Mouse (Mus musculus) layer of hippocampus, postnatal 14 days (tissue): ENCODE measurements around the gene Polr2h. TPM values are rescaled to one million over a fixed set of nuclear protein-coding genes. Genes with fewer than 3 reads are reported as not detected.

Experiments
- DNase-seq, 2 experiments: peaks; one replicate each; pipeline ENCODE4 v3.0.0; 2021 to 2022; ENCODE audit warnings: low spot score in 2 of 2, mixed read lengths in 1 of 2
- total RNA-seq, 2 experiments: library from RNA; stranded (reverse); gene quantifications; 2 replicates each; pipeline ENCODE4 v1.2.3; 2021

The Polr2h gene
- total RNA-seq, 2 experiments from 2014 or later, result 22.4 to 25.7 TPM

- no peak for DNase-seq
Observed at GRCm38 (mm10) chr16:20757385-20757784, 39.9 kb downstream of the Polr2h start.

DNA sequence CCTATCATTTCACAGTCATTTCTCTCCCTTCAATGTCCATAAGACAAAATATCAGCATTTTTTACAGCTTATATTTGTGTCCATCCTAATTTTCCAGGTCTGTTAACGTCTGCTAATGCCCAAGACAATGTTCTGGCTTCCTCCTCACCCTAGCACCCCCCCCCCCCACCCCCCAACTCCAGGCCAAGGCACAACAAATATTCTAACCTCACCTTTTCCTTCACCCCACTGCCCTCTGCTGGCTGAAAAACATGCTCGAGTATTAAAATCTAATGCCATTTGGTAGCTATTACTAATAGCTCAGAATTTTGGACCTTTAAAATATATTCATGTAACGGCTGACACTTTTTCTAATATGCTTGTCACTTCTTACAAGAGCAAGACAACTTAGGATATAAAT is 44.2 kb downstream of the Polr2h start:
- DNase-seq, result peak in 1 of 2 experiments; percentile 45

GRCm38 (mm10) chr16:20765244-20765643 is 47.8 kb downstream of the Polr2h start:
- no peak for DNase-seq

Other genes with a start within 250 kb of the Polr2h start
- 10 to 100 TPM; 51.7 to 54.1 TPM for gene Eif2b5, start 218.8 kb upstream of the Polr2h start, total RNA-seq
- gene Dvl3, start 200.7 kb upstream of the Polr2h start, total RNA-seq, result 10 to 100 TPM; 77.2 to 78.9 TPM
- gene Ap2m1, start 182.2 kb upstream of the Polr2h start, total RNA-seq, result 100 to 1,000 TPM; 893 to 941 TPM
- 10 to 100 TPM; 82.8 to 87.9 TPM for gene Abcf3, start 169.1 kb upstream of the Polr2h start, total RNA-seq
- gene Vwa5b2, start 128.2 kb upstream of the Polr2h start, total RNA-seq, result 10 to 100 TPM; 30.8 to 43.6 TPM
- gene Eef1akmt4, start 106.1 kb upstream of the Polr2h start, total RNA-seq, result 1 to 10 TPM; 1.7 to 3.6 TPM
- gene Gm49333, start 106.1 kb upstream of the Polr2h start, total RNA-seq, result not detected
- 10 to 100 TPM; 12.3 to 14.1 TPM for gene Alg3, start 105.9 kb upstream of the Polr2h start, total RNA-seq
- 100 to 1,000 TPM; 118 to 125 TPM for gene Camk2n2, start 96.4 kb upstream of the Polr2h start, total RNA-seq
- 10 to 100 TPM; 27.2 to 30.8 TPM for gene Ece2, start 87.8 kb upstream of the Polr2h start, total RNA-seq
- 100 to 1,000 TPM; 239 to 245 TPM for gene Psmd2, start 66.0 kb upstream of the Polr2h start, total RNA-seq
- 100 to 1,000 TPM; 336 to 340 TPM for gene Eif4g1, start 49.4 kb upstream of the Polr2h start, total RNA-seq
- 100 to 1,000 TPM; 432 to 446 TPM for gene Fam131a, start 24.4 kb upstream of the Polr2h start, total RNA-seq
- 10 to 100 TPM; 49.9 to 60.4 TPM for gene Clcn2, start 81 bp downstream of the Polr2h start, total RNA-seq
- 10 to 100 TPM; 36.4 to 45.8 TPM for gene Chrd, start 15.5 kb downstream of the Polr2h start, total RNA-seq
- 1 to 10 TPM; 5.0 to 5.9 TPM for gene Thpo, start 16.8 kb downstream of the Polr2h start, total RNA-seq